Mouse (Mus musculus) gastrocnemius, postnatal 25 days (tissue): ENCODE data around the gene Neurl4. TPM values are rescaled to one million over a fixed set of nuclear protein-coding genes. Genes with fewer than 3 reads are reported as not detected.

Experiments used
- DNase-seq: peaks from one replicate; pipeline ENCODE4 v3.0.0; 2022
- total RNA-seq, 2 experiments: library from RNA; stranded (reverse); gene quantifications; 1 replicate in 1 of 2; 2 replicates in 1 of 2; pipeline ENCODE4 v1.2.3; 2021

Gene Neurl4
- total RNA-seq, 2 experiments from 2014 or later, result 25.4 to 26.0 TPM

DNA sequence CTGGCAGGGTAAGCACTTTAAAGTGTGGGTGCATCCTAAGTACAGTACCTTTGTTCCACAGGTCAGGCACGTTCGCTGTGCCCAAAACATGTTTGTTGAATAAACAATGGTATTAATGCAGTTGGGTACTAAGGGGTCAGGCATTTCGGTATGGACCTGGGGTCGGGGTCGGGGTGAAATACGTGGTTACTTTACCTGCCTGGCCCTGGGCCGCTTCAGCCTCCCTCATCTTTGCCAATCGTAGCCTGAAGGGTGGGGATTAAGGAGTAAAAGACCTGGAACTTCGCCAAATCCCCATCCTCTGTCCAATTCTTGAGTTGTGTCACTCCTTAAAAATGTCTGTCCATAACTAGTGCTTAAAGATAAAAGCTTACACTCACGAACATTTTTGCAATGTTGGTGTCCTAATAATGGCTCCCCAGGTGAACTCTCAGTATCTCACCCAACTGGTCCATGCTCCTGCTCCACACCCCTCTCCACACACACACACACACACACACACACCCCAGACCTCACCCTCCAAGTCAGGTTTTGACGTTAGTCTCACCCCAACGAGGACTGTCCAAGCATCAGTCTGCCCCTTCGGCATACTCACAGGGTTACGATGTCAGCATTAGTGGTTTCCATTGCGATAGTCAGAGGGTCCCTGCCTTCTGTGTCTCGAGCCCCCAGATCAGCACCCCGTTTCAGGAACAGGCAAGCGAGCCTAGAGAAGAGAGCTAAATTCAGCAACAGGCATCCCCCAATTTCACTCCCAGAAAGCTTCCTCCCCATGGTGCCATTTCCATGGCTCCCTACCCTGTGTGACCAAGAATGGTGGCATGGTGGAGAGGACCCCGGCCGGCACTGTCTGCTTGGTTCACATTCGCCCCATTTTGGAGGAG lies 18.8 kb upstream of the Neurl4 start:
- no peak for DNase-seq

DNA sequence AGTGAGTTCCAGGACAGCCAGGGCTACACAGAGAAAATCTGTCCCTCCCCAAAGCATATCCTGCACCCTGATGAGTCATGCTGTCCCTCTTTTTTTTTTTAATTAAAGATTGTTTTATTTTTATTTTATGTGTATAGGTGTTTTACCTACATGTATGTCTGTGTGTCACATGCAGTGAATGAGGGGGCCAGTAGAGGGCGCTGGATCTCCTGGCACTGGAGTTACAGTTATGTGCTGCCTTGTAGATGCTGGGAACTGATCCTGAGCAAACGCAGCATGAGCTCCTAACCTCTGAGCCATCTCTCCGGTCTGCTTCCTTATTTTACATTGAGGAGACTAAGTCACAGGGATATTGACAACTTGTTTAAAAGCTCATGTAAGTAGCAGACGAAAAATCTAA lies 17.8 kb upstream of the Neurl4 start:
- no peak for DNase-seq

- DNase-seq, result no peak
Observed at GRCm38 (mm10) chr11:69883527-69884151, 17.2 kb upstream of the Neurl4 start.

DNA sequence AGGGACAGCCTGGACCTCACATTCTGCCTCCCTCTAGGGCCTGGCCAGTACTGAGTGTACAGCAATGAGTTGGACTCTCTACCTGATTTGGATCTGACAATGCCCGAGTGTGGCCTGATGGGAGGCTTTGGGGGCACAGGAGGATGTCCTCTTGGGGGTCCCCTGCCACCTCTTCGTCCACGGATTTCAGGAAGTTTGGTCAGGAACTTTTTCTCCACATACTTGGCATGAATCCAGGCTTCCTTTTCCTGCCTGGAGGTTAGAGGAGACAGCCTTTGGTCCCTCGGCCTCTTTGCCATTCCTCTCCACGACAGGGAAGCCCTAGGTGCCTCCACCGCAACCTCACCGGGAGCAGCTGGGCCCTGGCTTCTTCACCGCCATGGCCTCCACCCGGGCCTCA lies 16.6 kb upstream of the Neurl4 start:
- DNase-seq, result no peak

DNA sequence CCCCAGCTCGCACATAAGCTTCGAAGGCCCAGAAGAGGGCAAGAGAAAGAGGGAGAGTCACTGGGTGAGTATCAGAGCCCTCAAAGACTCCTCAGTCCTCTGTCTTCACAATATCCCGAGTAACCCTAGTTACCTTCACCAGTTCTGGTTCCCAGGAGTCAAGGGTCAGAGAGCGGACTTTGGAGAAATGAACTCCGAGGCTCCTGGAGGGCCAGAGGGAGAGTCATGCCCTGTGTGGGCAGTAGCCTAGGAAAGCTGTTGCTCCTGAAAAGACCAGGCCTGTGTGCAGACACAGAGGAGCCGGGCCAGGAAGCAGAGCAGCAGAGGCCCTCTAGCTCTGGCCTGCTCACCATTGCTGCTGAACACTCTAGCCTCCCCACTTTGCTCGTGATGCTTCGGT lies 16.2 kb upstream of the Neurl4 start:
- DNase-seq, result no peak

GRCm38 (mm10) chr11:69886907-69887635 lies 13.8 kb upstream of the Neurl4 start:
- DNase-seq, result no peak

DNA sequence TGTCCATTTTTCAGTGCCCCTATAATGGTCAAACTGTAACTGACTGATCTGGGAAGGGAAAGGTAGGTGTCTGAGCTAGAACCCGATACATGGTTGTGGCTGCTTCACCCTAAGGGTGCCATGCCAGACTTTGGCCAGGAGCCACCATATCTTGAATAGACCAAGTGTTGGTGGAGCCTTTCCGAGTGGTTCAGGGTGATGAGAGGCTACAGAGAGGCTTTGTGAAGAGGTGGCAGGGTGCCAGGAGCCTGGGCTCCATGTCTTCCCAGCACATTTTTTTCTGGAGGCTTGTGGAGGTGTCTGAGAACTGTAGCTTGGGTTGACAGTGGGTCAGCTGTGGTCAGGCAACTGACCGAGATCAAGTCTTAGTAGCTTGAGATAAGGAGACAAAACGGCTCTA lies 9.4 kb upstream of the Neurl4 start:
- no peak for DNase-seq

DNA sequence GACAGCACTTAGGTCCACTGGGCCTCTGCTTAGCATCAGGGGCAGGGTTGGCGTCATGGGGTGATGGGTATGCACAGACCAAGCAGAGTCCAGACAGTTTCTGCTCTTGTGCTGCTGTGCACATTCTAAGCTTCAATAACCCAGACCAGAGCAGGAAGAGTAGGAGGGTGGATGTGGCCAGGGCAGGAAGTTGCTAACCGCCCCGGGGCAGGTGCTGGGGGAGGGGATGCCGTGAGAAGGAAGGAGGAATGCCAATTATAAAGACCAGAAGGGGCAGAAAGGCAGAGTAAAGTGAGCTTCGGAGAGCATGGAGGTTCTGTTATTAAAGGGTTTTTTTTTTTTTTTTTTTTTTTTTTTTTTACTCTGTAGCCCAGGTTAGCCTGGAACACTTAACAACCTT lies 6.2 kb upstream of the Neurl4 start:
- no peak for DNase-seq

- DNase-seq, result no peak
Observed at GRCm38 (mm10) chr11:69895291-69895690, 5.6 kb upstream of the Neurl4 start, which contains the start of gene Acap1. Gene Acap1 (minus strand): TSS chr11:69895539.

DNA sequence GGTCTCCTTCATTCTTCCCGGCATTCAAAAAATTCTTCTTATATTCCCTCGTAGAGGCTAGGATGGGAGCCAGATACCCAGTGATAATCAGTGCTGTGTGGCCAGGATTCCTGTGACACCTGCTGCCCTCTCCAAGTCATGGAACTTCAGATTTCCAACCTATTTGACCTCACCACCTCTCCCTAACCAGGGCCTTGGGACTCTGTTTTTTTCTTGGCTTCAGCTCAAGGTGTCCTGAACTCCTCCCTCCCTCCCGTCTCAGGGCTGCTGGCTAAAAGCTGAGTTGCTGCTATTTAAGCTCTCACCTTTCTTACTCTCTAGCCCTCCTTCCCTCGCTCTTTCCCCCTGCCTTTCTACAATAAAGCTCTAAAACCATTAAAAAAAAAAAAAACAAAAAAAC lies 1.0 kb upstream of the Neurl4 start:
- no peak for DNase-seq

GRCm38 (mm10) chr11:69901406-69901846 lies 554 bp downstream of the Neurl4 start:
- peak; percentile 98 for DNase-seq

DNA sequence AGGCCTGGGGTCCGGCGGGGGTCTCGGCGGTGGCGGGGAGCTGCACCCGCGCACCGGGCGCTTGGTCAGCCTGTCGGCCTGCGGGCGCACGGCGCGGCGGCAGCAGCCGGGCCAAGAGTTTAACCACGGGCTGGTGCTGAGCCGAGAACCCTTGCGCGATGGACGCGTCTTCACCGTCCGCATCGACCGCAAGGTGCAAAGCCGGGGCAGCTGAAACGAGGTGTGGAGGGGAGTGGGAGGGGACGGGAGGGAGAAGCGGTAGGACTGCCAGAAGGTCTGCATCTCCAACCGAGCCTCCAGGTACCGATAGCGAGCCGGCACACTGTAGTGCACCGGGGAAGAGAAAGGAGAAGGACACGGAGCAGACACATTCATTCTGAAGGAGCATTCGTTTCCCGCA lies 1.1 kb downstream of the Neurl4 start:
- DNase-seq, result no peak

DNA sequence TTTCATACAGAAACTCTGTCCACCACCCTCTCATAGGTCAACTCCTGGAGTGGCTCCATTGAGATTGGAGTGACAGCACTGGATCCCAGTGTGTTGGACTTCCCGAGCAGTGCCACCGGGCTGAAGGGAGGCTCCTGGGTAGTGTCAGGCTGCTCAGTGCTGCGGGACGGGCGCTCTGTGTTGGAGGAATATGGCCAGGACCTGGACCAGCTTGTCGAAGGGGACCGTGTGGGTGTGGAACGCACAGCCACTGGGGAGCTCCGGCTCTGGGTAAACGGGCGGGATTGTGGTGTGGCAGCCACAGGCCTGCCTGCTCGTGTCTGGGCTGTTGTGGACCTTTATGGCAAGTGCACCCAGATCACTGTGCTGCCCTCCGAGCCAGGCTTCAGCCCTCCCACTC lies 2.1 kb downstream of the Neurl4 start:
- no peak for DNase-seq

GRCm38 (mm10) chr11:69904311-69904710 lies 3.4 kb downstream of the Neurl4 start:
- no peak for DNase-seq

DNA sequence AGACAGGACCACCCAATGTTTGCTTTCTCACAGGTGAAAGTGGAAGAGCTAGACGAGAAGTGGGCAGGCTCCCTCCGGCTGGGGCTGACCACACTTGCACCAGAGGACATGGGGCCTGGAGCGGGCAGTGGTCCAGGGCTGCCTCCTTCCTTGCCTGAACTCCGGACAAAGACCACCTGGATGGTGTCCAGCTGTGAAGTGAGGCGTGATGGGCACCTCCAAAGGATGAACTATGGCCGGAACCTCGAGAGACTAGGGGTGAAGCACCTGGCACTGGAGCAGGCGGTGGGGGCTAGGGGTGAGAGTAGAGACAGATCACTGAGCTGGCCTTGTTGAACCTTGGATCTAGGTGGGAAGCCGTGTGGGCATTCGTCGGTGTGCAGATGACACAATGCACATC lies 7.8 kb downstream of the Neurl4 start:
- no peak for DNase-seq

GRCm38 (mm10) chr11:69909174-69909573 lies 8.3 kb downstream of the Neurl4 start:
- no peak for DNase-seq

DNA sequence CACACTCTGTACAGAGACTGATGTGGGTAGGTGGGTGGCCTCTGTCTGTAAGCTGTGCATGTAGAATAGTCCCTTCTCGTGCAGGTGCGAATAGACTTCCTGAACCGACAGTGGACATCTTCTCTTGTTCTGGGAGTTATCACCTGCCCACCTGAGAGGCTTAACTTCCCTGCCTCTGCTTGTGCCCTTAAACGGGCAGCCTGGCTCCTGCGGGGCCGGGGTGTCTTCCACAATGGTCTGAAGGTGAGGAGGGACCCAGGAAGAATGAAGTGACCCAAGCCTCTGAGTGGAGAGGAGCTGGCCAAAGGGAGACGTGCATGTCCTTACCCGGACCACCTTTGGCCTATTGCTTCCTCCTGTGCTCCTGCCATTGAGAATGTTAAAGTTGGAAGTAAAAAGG lies 9.3 kb downstream of the Neurl4 start:
- no peak for DNase-seq

- DNase-seq, result no peak
Observed at GRCm38 (mm10) chr11:69910781-69911560, 10.1 kb downstream of the Neurl4 start.

GRCm38 (mm10) chr11:69911701-69912100 lies 10.8 kb downstream of the Neurl4 start:
- DNase-seq, result no peak

- no peak for DNase-seq
Observed at GRCm38 (mm10) chr11:69912716-69913530, 12.1 kb downstream of the Neurl4 start.
